Mouse (Mus musculus) heart, embryonic 11.5 days (tissue): ENCODE results near the gene Bod1l. TPM values are rescaled to one million over a fixed set of nuclear protein-coding genes. Genes with fewer than 3 reads are reported as not detected.

Experiments
- ATAC-seq: fragments of 200-750 bp; cut with Nextera tagmentation; replicated peaks from 2 replicates; pipeline ENCODE4 v1.8.0; 2017; ENCODE audit warnings: moderate library complexity; ENCODE audit not compliant: insufficient number of reproducible peaks, low FRiP score, low TSS enrichment
- H3K27ac ChIP-seq: fragments of 300-500 bp; sonication (generic); 2 replicates; pipeline ENCODE4 v1.5.1; 2014; ENCODE audit warnings: mild to moderate bottlenecking, low read depth, low read length
- H3K27me3 ChIP-seq: fragments of 300-500 bp; sonication (generic); 2 replicates; pipeline ENCODE4 v1.6.1; 2014; ENCODE audit warnings: mild to moderate bottlenecking, low read length, mixed read lengths; ENCODE audit not compliant: control insufficient read depth, insufficient read depth
- H3K36me3 ChIP-seq: fragments of 300-500 bp; sonication (generic); 2 replicates; pipeline ENCODE4 v1.6.1; 2014; ENCODE audit warnings: mild to moderate bottlenecking, low read length, moderate library complexity, mixed read lengths; ENCODE audit not compliant: control insufficient read depth, insufficient read depth
- H3K4me1 ChIP-seq: fragments of 300-500 bp; sonication (generic); 2 replicates; pipeline ENCODE4 v1.6.1; 2014; ENCODE audit warnings: low read length; ENCODE audit not compliant: control insufficient read depth, insufficient read depth
- H3K4me2 ChIP-seq: fragments of 300-500 bp; sonication (generic); 2 replicates; pipeline ENCODE4 v1.6.1; 2014; ENCODE audit warnings: mild to moderate bottlenecking, moderate library complexity
- H3K4me3 ChIP-seq: fragments of 300-500 bp; sonication (generic); 2 replicates; pipeline ENCODE4 v1.5.1; 2014; ENCODE audit warnings: low read depth, low read length
- H3K9ac ChIP-seq: fragments of 300-500 bp; sonication (generic); 2 replicates; pipeline ENCODE4 v1.6.1; 2014; ENCODE audit warnings: mild to moderate bottlenecking, low read depth, low read length, moderate library complexity
- H3K9me3 ChIP-seq: fragments of 300-500 bp; sonication (generic); replicated peaks from 2 replicates; pipeline ENCODE4 v1.6.1; 2016; ENCODE audit warnings: low read length; ENCODE audit not compliant: control insufficient read depth
- WGBS: fragments of 180-500 bp; shearing (Covaris S2); extraction: QIAGEN DNeasy Blood & Tissue Kit; methylation state at CpG from one replicate; pipeline ENCODE4 v1.1.7; 2014; ENCODE audit not compliant: insufficient replicate concordance; 5-methylcytosine and 5-hydroxymethylcytosine counted together
- polyA plus RNA-seq: library from polyadenylated mRNA; unstranded; fragments of >200 nt; fragmentation: Nextera tagmentation; extraction: Ambion mirVana; gene quantifications from 2 replicates; pipeline ENCODE4 v1.2.1, GENCODE M21; 2014

Gene Bod1l
- polyA plus RNA-seq, 1 experiment from 2014 or later = 17.3 TPM

GRCm38 (mm10) chr5:41788877-41789276 is 55.2 kb downstream of the Bod1l start:
- WGBS = 83% methylated on average over 6 of the region's 6 CpGs
- no peaks in the 10 kb centered on the region for H3K9me3 ChIP-seq
- ATAC-seq = no peak
- H3K4me3 ChIP-seq = no peak overlapping the region
- H3K4me1 ChIP-seq = no peaks in the 10 kb centered on the region
- peaks cover 16% of the 10 kb centered on the region for H3K36me3 ChIP-seq
- no peak overlapping the region for H3K27ac ChIP-seq
- no peak overlapping the region for H3K4me2 ChIP-seq
- H3K9ac ChIP-seq = no peak overlapping the region
- no peaks in the 10 kb centered on the region for H3K27me3 ChIP-seq

GRCm38 (mm10) chr5:41781890-41782289 is 62.2 kb downstream of the Bod1l start:
- Histone ChIP-seq H3K9me3 (no peaks in the 10 kb centered on the region), H3K27me3 (no peaks in the 10 kb centered on the region), H3K4me3 (no peak overlapping the region), H3K4me1 (no peaks in the 10 kb centered on the region), H3K4me2 (no peak overlapping the region), H3K36me3 (peaks cover 9% of the 10 kb centered on the region), H3K9ac (no peak overlapping the region), H3K27ac (no peak overlapping the region)
- ATAC-seq = no peak
- WGBS = 85% methylated on average over 5 of the region's 5 CpGs

GRCm38 (mm10) chr5:41780026-41780425 is 64.1 kb downstream of the Bod1l start:
- Histone ChIP-seq H3K27ac (no peak overlapping the region), H3K9ac (no peak overlapping the region), H3K36me3 (no peaks in the 10 kb centered on the region), H3K27me3 (no peaks in the 10 kb centered on the region), H3K4me2 (no peak overlapping the region), H3K9me3 (no peaks in the 10 kb centered on the region), H3K4me1 (no peaks in the 10 kb centered on the region), H3K4me3 (no peak overlapping the region)
- no peak for ATAC-seq
- WGBS = 76% methylated on average over 3 of the region's 3 CpGs

- no peak overlapping the region for H3K9ac ChIP-seq
- 61% methylated on average over 6 of the region's 6 CpGs for WGBS
- H3K4me1 ChIP-seq = no peaks in the 10 kb centered on the region
- H3K27me3 ChIP-seq = no peaks in the 10 kb centered on the region
- H3K27ac ChIP-seq = no peak overlapping the region
- no peak overlapping the region for H3K4me2 ChIP-seq
- H3K9me3 ChIP-seq = no peaks in the 10 kb centered on the region
- no peak for ATAC-seq
- no peaks in the 10 kb centered on the region for H3K36me3 ChIP-seq
- H3K4me3 ChIP-seq = no peak overlapping the region
Measured at GRCm38 (mm10) chr5:41775728-41776127, 68.4 kb downstream of the Bod1l start.

- WGBS = 78% methylated on average over 3 of the region's 3 CpGs
- H3K27me3 ChIP-seq = no peaks in the 10 kb centered on the region
- no peak for ATAC-seq
- H3K27ac ChIP-seq = no peak overlapping the region
- H3K4me3 ChIP-seq = no peak overlapping the region
- no peak overlapping the region for H3K9ac ChIP-seq
- no peaks in the 10 kb centered on the region for H3K36me3 ChIP-seq
- no peaks in the 10 kb centered on the region for H3K9me3 ChIP-seq
- H3K4me2 ChIP-seq = no peak overlapping the region
- no peaks in the 10 kb centered on the region for H3K4me1 ChIP-seq
Measured at GRCm38 (mm10) chr5:41775273-41775672, 68.8 kb downstream of the Bod1l start.

- peaks cover 6% of the 10 kb centered on the region for H3K4me1 ChIP-seq
- H3K27me3 ChIP-seq = peaks cover 40% of the 10 kb centered on the region
- no peak for ATAC-seq
- peak overlapping the region; percentile 67 for H3K4me2 ChIP-seq
- no peak overlapping the region for H3K9ac ChIP-seq
- no peaks in the 10 kb centered on the region for H3K36me3 ChIP-seq
- no peak overlapping the region for H3K27ac ChIP-seq
- 6% methylated on average over 21 of the region's 21 CpGs for WGBS
- no peaks in the 10 kb centered on the region for H3K9me3 ChIP-seq
- peak overlapping the region; percentile 43 for H3K4me3 ChIP-seq
Measured at GRCm38 (mm10) chr5:41768382-41769040, 75.6 kb downstream of the Bod1l start.

- Histone ChIP-seq H3K9me3 (no peaks in the 10 kb centered on the region), H3K27ac (no peak overlapping the region), H3K9ac (no peak overlapping the region), H3K4me3 (peak overlapping the region; percentile 43), H3K4me1 (peaks cover 6% of the 10 kb centered on the region), H3K27me3 (peaks cover 50% of the 10 kb centered on the region), H3K4me2 (peak overlapping the region; percentile 67), H3K36me3 (no peaks in the 10 kb centered on the region)
- no peak for ATAC-seq
- 2% methylated on average over 33 of the region's 33 CpGs for WGBS
Measured at GRCm38 (mm10) chr5:41767296-41768200, 76.6 kb downstream of the Bod1l start.

- Histone ChIP-seq H3K4me2 (no peak overlapping the region), H3K9me3 (no peaks in the 10 kb centered on the region), H3K4me3 (0 out of 2 replicates have a peak overlapping the region, but pooled peaks have one; percentile 12), H3K36me3 (no peaks in the 10 kb centered on the region), H3K4me1 (peaks cover 6% of the 10 kb centered on the region), H3K27me3 (peaks cover 60% of the 10 kb centered on the region), H3K27ac (no peak overlapping the region), H3K9ac (no peak overlapping the region)
- WGBS = 3% methylated on average over 27 of the region's 27 CpGs
- ATAC-seq = no peak
Measured at GRCm38 (mm10) chr5:41766406-41767010, 77.6 kb downstream of the Bod1l start.
